Mouse (Mus musculus): ENCODE measurements around the gene Ms4a2. TPM values are rescaled to one million over a fixed set of nuclear protein-coding genes. Genes with fewer than 3 reads are reported as not detected.

Gene Ms4a2
- under 1 TPM in 1 of 2 experiments, not detected in 1; 0.38 TPM for total RNA-seq (2021)
- long read RNA-seq, experiment 1, result 0 reads
- long read RNA-seq, experiment 2, result 0 reads

DNA sequence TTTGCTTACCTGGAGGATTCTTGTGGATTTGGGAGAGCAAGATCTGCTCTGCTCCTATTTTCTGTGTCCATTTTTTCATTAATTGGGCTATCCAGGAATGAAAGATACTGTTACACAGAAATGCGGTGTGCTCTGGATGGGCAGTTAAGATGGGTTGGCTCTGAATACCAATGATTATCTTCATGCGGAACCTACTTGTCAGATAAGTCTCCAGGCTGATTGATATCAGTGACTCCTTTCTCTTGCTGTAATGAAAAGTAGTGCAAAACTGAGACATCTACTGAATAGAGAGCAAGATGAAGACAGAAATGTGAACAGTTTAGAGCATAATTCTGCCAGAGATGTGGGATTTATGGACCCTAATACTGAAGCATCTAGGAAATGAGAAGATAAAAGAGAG, at the start of gene Ms4a2:
Gene Ms4a2, minus strand, starts transcription at position 169 of the 400 bp plus-strand sequence.
- TF ChIP-seq CTCF (conservative IDR thresholded peaks at IDR 0.05), result no peak
- H3K4me3 ChIP-seq, result no peak within 1 kb of the TSS
- no peak within 1 kb of the TSS for H3K27ac ChIP-seq
- DNase-seq (ENCODE audit: low spot score in 2 of 2), result no peak

DNA sequence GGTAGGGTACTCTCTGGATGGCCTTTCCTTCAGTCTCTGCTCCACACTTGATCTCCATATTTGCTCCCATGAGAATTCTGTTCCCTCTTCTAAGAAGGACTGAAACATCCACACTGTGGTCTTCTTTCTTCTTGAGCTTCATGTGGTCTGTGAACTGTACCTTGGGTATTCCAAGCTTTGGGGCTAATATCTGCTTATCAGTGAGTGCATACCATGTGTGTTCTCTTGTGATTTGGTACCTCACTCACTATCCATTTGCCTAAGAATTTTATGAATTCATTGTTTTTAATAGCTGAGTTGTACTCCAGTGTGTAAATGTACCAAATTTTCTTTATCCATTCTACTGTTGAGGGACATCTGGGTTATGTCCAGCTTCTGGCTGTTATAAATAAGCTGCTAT, 38.0 kb upstream of the Ms4a2 start:
- no peak overlapping the region for H3K27ac ChIP-seq
- no peak overlapping the region for H3K4me3 ChIP-seq
- DNase-seq (ENCODE audit: low spot score in 2 of 2), result no peak
- TF ChIP-seq CTCF (conservative IDR thresholded peaks at IDR 0.05), result no peak

DNA sequence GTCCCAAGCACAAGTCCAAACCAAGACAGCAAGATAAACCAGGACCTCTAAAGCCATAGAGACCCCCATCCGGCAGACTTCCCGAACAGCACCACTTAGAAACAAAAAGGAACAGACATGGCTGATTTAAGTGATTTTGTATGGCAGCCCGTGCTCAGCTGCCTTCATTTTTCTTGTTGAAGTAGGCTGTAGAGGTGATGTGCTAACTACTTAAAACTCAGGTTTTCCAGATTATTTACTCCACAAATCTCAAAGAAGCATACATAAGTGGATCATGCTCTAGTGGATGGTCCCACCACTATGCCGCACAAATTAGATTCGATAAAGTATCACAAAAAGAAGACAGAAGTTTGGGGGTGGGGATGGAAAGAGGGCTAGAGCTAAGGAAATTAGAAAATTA, 36.9 kb upstream of the Ms4a2 start, which contains the start of gene Oosp2:
Gene Oosp2, minus strand, starts transcription at position 101 of the 400 bp plus-strand sequence.
- Histone ChIP-seq H3K27ac (no peak within 1 kb of the TSS), H3K4me3 (no peak within 1 kb of the TSS)
- no peak for DNase-seq (ENCODE audit: low spot score in 2 of 2)
- no peak for TF ChIP-seq CTCF (conservative IDR thresholded peaks at IDR 0.05)

DNA sequence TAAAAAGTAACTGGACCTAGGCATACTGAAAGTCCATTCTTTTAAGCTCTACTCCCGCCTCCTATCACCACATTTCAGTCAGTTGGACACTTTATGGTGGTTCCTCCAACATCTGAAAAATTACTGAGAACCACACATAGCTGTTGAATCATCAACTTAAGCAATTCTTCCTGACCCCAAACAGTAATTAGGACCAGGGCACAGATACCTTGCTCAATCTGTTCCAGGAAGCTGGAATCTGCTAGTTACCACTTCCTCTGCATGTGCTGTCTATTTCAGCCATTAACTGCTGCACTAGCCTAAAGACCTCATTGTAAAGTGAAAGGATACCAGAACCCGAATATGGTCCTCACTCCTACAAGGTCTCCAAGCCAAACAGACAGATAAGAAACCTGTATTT, 35.6 kb upstream of the Ms4a2 start:
- no peak for TF ChIP-seq CTCF (conservative IDR thresholded peaks at IDR 0.05)
- no peak for DNase-seq (ENCODE audit: low spot score in 2 of 2)
- Histone ChIP-seq H3K4me3 (no peak overlapping the region), H3K27ac (no peak overlapping the region)

DNA sequence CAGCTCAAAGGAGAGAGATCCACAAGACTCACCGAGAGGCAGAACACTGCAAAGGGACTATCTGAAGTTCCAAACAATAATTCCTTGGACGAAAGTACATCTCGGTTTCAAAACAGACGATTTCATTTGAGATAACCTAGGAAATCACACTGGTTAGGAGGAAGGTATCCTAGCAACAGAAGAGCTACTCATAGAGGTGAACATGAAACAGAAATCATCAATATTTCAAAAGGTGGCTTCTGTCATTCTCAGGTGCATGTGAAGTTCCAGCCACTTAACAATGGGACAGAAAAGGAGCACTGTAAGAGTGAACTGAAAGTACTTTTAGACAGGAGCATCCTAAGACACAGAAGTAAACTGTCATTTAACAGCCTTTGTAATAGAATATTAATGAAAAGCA, 26.0 kb upstream of the Ms4a2 start:
- H3K4me3 ChIP-seq, result no peak overlapping the region
- H3K27ac ChIP-seq, result no peak overlapping the region
- no peak for DNase-seq (ENCODE audit: low spot score in 2 of 2)
- no peak for TF ChIP-seq CTCF (conservative IDR thresholded peaks at IDR 0.05)

DNA sequence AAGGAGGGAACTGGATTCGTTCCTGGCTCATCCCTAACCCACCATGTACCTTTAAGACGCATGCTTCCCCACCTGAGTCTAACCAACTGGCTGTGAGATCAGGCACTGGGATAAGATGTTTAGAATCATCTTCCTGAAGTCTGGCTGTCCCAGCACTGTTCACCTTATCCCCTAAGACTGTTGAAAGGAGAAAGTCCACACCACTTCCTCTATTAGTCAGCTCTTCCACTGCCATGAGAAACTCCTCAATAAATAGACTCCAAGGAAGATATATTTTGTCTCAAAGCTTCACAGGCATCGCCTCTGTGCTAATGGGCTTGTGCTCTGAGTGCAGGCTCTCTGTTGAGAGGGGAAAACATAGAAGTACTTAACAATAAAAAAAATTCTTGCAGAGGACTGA, 22.6 kb upstream of the Ms4a2 start:
- DNase-seq (ENCODE audit: low spot score in 2 of 2), result no peak
- no peak overlapping the region for H3K27ac ChIP-seq
- no peak for TF ChIP-seq CTCF (conservative IDR thresholded peaks at IDR 0.05)
- H3K4me3 ChIP-seq, result no peak overlapping the region

DNA sequence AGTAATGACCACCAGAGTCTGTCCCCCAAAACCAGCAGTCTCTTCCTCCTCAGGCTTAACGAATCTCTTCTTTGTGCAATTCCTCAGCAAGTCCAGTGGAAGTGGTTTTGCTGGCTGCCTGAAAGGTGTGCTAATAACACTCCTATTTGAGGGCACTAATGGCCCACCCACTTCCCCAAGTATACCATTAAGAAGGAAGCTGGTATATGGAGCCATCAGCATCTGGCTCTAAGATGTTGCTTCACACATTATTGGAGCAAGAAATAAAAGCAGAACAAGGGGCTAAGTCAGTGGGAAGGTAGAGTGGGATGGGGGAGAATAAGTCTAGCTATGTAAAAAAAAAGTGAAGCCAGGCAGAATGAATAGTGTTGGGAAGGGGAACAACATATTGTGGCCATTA, 17.2 kb upstream of the Ms4a2 start, which contains the start of gene Ms4a3:
Gene Ms4a3, minus strand, starts transcription at position 120 of the 400 bp plus-strand sequence.
- TF ChIP-seq CTCF (conservative IDR thresholded peaks at IDR 0.05), result no peak
- no peak within 1 kb of the TSS for H3K4me3 ChIP-seq
- H3K27ac ChIP-seq, result no peak within 1 kb of the TSS
- no peak for DNase-seq (ENCODE audit: low spot score in 2 of 2)

DNA sequence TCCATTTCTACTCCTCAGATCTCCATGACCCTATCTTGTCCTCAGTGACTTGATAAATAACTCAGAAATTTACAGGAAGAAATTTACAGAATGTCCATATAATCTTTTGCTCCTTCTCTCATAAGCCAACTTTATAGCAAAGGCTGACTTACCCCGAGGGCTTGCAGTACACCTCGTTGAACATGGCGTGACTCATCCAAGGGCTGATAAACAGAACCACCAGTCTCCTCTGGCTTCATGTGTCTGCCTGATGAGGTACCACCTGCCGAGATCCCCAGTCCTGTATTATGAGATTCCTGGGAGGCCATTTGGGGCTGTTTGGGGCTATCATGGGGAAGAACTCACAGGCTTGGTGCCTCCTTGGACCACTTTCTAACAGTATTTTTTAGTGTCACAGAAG, 15.5 kb upstream of the Ms4a2 start:
- Histone ChIP-seq H3K4me3 (no peak overlapping the region), H3K27ac (no peak overlapping the region)
- TF ChIP-seq CTCF (conservative IDR thresholded peaks at IDR 0.05), result no peak
- DNase-seq (ENCODE audit: low spot score in 2 of 2), result no peak

DNA sequence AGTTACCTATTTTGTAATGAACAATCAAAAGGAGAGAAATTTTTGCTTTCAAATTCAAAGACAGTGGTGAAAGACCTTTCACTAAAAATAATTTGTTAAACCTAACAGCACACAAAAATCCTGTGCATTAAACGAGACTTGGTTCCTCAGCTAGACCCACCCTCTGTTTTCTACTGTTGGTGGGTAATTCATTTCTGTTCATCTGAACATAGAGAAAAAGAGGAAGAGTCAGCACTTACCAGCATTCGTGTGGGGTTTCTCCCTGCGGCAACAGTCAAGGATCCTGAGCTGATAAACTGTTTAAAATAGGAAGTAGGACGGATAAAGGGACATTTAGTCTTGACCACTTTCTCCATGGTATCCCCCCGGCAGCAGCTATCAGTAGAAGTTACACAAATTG, 12.1 kb upstream of the Ms4a2 start:
- no peak for TF ChIP-seq CTCF (conservative IDR thresholded peaks at IDR 0.05)
- DNase-seq (ENCODE audit: low spot score in 2 of 2), result no peak
- Histone ChIP-seq H3K27ac (no peak overlapping the region), H3K4me3 (no peak overlapping the region)

DNA sequence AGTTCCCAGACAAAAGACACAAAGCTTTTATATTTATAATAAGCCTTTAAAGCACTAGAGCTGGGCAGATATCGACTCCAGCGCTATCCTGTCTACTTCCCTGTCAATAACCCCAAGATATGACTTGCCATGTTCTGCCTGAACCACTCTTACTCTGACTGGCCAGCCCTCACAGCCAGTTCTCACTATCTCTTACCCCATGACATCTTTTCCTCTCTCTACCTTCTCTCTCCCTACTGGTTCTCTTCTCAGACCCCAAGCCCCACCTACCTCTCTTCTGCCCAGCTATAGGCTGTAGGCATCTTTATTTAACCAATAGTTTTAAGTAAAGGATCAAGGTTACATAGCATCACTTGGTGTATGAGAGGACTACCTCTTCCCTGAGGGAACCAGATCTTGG, 10.8 kb upstream of the Ms4a2 start:
- no peak overlapping the region for H3K4me3 ChIP-seq
- DNase-seq (ENCODE audit: low spot score in 2 of 2), result no peak
- no peak for TF ChIP-seq CTCF (conservative IDR thresholded peaks at IDR 0.05)

DNA sequence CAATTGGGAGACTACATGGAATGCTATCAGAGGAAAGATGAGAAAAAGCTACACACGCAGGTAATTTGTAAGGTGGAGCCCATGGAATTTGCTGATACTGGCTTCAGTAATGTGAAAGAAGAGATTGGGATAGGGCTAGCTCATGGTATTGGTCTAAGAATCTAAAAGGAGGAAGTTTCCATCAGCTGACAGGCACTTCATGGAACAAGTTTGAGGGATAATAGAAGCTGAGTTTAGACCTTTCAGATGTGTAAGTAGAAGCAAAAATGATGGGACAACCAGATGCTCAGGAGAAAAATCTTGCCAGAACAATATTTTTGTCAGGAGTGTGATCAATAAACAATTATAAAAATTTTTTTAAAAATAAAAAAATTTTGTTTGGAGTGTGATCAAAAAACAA, 10.2 kb upstream of the Ms4a2 start:
- TF ChIP-seq CTCF (conservative IDR thresholded peaks at IDR 0.05), result no peak
- no peak overlapping the region for H3K27ac ChIP-seq
- no peak overlapping the region for H3K4me3 ChIP-seq
- no peak for DNase-seq (ENCODE audit: low spot score in 2 of 2)

More for the DNA sequence above, 10.8 kb upstream of the Ms4a2 start:
- no peak overlapping the region for H3K27ac ChIP-seq

DNA sequence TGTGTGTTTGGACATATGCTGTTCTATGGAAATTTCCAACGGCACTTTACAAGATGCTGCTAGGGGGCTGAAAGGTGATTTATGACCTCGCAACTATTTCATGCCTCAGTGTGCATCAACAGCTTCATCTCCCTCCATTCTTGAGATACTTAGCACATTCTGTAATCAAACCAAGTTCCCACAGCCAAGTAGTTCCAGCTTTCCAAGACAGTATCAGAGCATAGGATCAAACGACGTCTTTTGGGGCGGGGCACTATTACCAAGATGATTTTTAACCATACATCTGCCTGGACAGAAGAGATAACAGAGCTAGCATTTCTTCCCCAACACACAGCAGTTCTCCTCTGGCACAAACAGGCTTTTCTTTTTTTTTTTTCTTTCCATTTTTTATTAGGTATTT, 1.7 kb upstream of the Ms4a2 start:
- H3K27ac ChIP-seq, result no peak overlapping the region
- DNase-seq (ENCODE audit: low spot score in 2 of 2), result no peak
- TF ChIP-seq CTCF (conservative IDR thresholded peaks at IDR 0.05), result no peak
- H3K4me3 ChIP-seq, result no peak overlapping the region

DNA sequence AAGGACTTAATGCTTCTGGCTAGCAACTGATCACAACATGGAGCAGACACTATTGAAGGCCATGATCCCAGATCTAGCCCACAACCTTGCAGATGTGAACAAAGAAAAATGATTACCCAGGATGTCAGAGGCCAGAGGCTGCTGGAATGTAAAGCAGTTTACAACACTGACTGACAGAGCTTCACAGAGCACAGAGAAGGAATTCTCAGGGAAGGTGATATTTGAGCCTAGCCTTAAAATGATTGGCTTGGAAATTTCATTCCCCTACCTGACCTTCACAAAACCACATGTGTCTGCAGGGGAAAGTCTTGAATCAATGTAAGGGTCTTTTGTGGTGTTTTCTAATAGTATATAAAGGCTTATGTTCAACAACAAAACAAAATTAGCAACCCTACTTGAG, 1.3 kb upstream of the Ms4a2 start:
- no peak overlapping the region for H3K27ac ChIP-seq
- no peak for DNase-seq (ENCODE audit: low spot score in 2 of 2)
- TF ChIP-seq CTCF (conservative IDR thresholded peaks at IDR 0.05), result no peak
- no peak overlapping the region for H3K4me3 ChIP-seq

DNA sequence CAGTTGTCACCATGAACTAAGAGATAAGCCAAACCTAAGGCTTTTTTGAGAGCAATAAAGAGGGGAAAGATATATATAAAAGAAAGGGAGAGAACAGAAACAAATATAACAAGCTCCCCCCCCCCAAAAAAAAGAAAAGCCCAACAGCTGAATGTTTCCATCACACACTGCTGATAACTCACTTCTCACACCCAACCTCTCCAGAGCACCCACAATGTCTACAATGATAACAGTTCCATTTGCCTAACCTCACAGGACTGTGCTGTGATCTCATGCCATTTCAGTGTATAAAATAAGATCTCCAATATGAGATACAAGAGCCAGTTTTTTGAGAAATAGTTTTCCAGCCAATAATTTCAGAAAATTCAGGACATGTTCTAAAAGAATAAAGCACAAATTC, 5.5 kb downstream of the Ms4a2 start:
- Histone ChIP-seq H3K4me3 (no peak overlapping the region), H3K27ac (no peak overlapping the region)
- no peak for DNase-seq (ENCODE audit: low spot score in 2 of 2)
- TF ChIP-seq CTCF (conservative IDR thresholded peaks at IDR 0.05), result no peak

DNA sequence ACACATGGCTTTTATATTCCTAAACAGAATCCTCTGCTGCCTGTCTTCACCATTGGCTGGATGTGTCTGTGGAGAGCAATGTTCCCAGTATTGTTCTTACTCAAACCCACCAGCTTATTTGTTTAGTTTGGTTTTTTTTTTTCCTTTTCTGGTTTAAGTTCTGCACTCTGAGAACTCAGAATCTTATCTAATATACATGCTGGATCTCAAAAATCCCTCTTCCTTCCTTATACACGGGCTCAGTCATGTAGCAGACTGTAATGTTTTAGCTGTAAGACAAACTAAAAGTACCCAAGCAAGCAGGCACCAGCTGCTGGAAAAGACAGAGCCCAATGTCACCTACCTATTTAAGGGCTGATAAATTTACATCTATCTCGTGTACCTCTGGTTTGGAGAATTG, 8.7 kb downstream of the Ms4a2 start:
- no peak for TF ChIP-seq CTCF (conservative IDR thresholded peaks at IDR 0.05)
- H3K27ac ChIP-seq, result no peak overlapping the region
- no peak for DNase-seq (ENCODE audit: low spot score in 2 of 2)
- H3K4me3 ChIP-seq, result no peak overlapping the region

Measured in layer of hippocampus, adult 2 months (tissue).